Mouse (Mus musculus): ENCODE data around the gene Arap1. TPM values are rescaled to one million over a fixed set of nuclear protein-coding genes. Genes with fewer than 3 reads are reported as not detected.
A peak's percentile ranks its signal among the peaks of the same experiment; 100 is the strongest.

The Arap1 gene
- polyA plus RNA-seq, 1 experiment = 363 TPM

DNA sequence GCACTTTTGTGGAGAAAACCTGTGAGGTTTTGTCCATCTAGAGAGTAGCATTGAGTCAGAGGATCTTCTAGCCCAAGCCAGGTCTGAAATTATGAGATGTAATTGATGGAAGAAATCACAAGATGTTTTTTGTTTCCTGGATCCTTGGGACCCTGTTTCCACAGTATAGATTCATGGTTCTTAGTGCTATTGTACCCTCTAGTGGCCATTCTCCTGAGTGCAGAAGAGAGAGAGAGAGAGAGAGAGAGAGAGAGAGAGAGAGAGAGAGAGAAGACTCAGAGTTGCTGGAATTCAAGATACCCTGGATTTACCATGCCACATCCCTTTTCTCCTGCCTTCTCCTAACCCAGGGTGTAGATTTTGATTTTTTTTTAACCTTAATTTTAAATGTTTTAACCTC lies 26.3 kb downstream of the Arap1 start:
- Histone ChIP-seq H3K27ac (ENCODE audit: insufficient read depth, low read depth, low read length) (no peak overlapping the region), H3K4me1 (ENCODE audit: control insufficient read depth, insufficient read depth, low read length) (peaks cover 19% of the 10 kb centered on the region), H3K4me3 (ENCODE audit: insufficient read depth, low read length) (no peak overlapping the region)
- no peak for TF ChIP-seq POLR2A (IDR thresholded peaks at IDR 0.05; ENCODE audit: borderline replicate concordance, low read depth, low read length)
- no peak for TF ChIP-seq CTCF (IDR thresholded peaks at IDR 0.05; ENCODE audit: low read depth, low read length)

DNA sequence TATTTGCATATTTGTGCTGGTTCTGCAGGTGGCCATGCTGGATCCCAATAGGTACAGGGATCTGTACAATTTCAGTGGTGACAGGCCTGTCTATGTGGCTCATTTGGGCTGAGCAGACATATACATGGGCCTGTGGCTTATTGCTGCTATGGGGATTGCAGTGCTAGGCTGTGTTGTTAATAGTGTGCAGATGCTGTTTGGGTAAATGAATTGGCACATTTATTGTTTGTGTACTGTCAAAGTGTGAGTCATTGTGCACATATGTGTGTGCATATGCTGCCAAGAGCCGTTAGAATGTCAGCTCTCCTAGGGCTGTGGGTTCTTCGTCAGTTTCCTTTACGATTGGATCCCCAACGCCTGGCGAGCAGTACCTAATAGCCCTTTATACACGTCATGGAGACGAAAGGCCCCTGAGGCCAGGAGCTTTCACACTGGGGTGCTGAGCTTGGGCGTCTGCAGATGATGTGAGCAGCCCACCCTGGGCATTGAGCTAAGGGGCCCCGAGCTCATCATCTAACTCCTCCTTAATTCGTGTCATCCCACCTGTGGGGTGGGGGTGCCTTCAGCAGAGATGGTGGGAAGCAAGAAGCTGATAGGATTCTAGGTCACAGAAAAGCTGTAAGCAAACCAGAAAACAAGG lies 29.0 kb downstream of the Arap1 start:
- TF ChIP-seq POLR2A (IDR thresholded peaks at IDR 0.05; ENCODE audit: borderline replicate concordance, low read depth, low read length) (no peak), CTCF (IDR thresholded peaks at IDR 0.05; ENCODE audit: low read depth, low read length) (no peak)
- Histone ChIP-seq H3K4me3 (ENCODE audit: insufficient read depth, low read length) (no peak overlapping the region), H3K27ac (ENCODE audit: insufficient read depth, low read depth, low read length) (peak overlapping the region; percentile 85), H3K4me1 (ENCODE audit: control insufficient read depth, insufficient read depth, low read length) (peaks cover 32% of the 10 kb centered on the region)

DNA sequence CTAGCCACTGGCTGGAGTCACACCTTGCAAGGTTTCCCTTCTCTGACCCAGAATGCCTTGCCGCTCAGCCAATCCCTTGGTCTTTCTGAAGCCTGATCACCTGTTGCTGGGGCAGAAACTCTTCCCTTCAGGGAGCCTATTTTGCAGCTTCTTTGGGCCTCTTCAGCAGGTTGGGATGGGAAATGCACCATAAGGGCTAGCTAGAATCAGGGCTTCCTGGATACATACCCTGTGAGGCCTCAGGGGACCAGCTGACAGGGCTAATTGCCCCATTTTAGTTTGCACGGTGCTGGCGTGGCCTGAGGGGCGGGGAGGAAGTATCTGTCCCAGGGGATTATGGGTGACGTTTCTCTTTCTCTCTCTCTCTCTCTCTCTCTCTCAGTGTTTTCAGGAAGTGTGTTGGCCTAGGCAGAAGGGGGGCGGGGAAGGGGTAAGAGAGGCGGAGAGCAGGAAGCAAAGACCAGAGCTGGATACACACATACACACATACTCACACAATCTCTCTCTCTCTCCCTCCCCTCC lies 29.9 kb downstream of the Arap1 start:
- TF ChIP-seq POLR2A (IDR thresholded peaks at IDR 0.05; ENCODE audit: borderline replicate concordance, low read depth, low read length) = no peak
- TF ChIP-seq CTCF (IDR thresholded peaks at IDR 0.05; ENCODE audit: low read depth, low read length) = no peak
- Histone ChIP-seq H3K27ac (ENCODE audit: insufficient read depth, low read depth, low read length) (peak overlapping the region; percentile 88), H3K4me3 (ENCODE audit: insufficient read depth, low read length) (peak overlapping the region; percentile 63), H3K4me1 (ENCODE audit: control insufficient read depth, insufficient read depth, low read length) (peaks cover 36% of the 10 kb centered on the region)

DNA sequence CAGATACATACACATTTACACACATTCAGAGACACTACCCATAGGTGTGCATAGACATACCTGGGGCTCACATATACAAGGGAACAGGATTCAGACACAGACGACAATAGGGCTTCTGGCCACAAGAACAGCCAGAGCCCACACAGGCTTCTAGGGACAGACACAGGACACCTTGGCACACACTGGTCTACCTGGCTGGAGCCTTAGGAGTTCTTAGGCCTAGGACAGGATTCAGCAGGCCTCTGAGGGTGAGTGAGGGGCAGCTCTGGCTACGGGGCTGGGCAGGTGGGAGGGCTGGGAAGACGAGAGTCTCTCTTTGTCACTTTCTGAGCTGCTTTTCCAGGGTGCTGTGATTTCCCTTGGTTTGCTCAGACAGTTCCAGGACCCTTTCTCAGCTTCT lies 30.4 kb downstream of the Arap1 start:
- TF ChIP-seq POLR2A (IDR thresholded peaks at IDR 0.05; ENCODE audit: borderline replicate concordance, low read depth, low read length) = no peak
- no peak for TF ChIP-seq CTCF (IDR thresholded peaks at IDR 0.05; ENCODE audit: low read depth, low read length)
- Histone ChIP-seq H3K4me1 (ENCODE audit: control insufficient read depth, insufficient read depth, low read length) (peaks cover 41% of the 10 kb centered on the region), H3K27ac (ENCODE audit: insufficient read depth, low read depth, low read length) (peak overlapping the region; percentile 88), H3K4me3 (ENCODE audit: insufficient read depth, low read length) (peak overlapping the region; percentile 63)

DNA sequence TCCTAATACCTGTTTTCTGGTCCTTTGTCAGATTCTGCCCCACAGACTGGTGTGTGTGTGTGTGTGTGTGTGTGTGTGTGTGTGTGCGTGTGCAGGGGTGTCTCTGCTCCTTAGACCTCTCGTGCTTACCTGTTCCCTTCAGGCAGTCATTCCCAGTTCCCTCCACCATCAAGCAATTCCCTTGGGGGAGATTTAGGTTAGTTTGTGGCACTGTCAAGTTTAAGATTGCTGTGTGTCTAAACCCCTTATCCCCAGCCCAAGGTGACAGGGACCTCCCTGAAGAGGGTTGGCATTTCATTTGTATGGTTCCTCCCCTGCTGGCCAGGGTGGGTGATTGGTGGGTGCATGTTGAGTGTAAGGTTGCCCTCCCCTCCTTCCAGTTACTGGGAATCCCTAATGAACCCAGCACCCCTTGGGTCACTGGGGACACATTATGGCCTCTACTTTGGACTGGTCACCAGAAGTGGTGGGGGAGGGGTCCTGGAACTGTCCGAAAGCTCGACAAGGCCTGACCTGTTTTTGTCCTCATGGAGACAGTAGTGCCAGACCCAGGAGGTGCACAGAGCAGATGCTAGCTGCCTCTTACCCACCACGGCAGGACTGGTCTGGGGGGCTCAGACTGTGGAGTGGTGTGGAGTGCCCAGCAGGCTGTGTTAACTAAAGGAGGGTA lies 31.1 kb downstream of the Arap1 start:
- peaks cover 44% of the 10 kb centered on the region for H3K4me1 ChIP-seq (ENCODE audit: control insufficient read depth, insufficient read depth, low read length)
- peak overlapping the region; percentile 63 for H3K4me3 ChIP-seq (ENCODE audit: insufficient read depth, low read length)
- TF ChIP-seq POLR2A (IDR thresholded peaks at IDR 0.05; ENCODE audit: borderline replicate concordance, low read depth, low read length) = no peak
- no peak for TF ChIP-seq CTCF (IDR thresholded peaks at IDR 0.05; ENCODE audit: low read depth, low read length)
- peak overlapping the region; percentile 88 for H3K27ac ChIP-seq (ENCODE audit: insufficient read depth, low read depth, low read length)

DNA sequence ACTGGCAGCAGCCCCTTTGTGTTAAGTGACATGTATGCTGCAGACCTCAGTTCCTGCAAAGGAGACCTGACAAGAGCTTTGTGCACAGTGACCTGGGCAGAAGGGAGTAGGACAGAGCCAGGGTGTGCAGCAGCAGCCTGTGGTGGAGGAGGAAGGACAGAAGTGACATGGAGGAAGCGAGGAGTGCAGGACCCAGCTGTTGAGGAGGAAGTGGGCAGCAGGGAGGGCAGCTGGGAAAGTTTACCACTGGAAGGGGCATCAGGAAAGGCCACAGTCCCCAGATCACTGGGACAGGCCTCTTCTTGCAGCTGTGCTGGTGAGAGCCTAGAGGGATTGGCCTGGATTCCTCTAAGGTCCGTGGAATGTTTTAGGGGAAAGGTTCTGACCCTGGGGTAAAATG lies 31.9 kb downstream of the Arap1 start:
- Histone ChIP-seq H3K4me1 (ENCODE audit: control insufficient read depth, insufficient read depth, low read length) (peaks cover 52% of the 10 kb centered on the region), H3K4me3 (ENCODE audit: insufficient read depth, low read length) (peak overlapping the region; percentile 63)

DNA sequence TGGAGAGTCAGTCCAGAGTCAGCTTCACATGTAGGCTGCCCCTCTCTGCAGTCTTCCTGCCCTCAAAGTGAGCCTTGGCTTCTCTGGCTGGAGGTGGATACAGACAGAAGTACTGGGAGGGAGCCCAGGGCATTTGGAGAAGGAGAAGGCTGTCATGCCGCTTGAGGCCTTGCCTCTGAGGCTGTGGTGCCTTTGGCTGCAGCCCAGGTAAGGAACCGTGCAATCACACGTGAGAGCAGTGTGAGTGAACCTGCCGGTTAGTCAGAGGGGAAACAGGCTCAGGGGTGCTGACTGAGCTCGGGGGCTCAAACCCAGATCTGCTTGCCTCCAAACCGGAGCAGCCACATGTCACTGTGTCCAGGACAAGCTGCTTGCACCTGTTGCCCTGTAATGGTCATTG lies 33.6 kb downstream of the Arap1 start:
- Histone ChIP-seq H3K27ac (ENCODE audit: insufficient read depth, low read depth, low read length) (peak overlapping the region; percentile 97), H3K4me1 (ENCODE audit: control insufficient read depth, insufficient read depth, low read length) (peaks cover 65% of the 10 kb centered on the region)
- TF ChIP-seq CTCF (IDR thresholded peaks at IDR 0.05; ENCODE audit: low read depth, low read length) (no peak), POLR2A (IDR thresholded peaks at IDR 0.05; ENCODE audit: borderline replicate concordance, low read depth, low read length) (no peak)

More for the DNA sequence above, 31.9 kb downstream of the Arap1 start:
- peak overlapping the region; percentile 88 for H3K27ac ChIP-seq (ENCODE audit: insufficient read depth, low read depth, low read length)
- TF ChIP-seq CTCF (IDR thresholded peaks at IDR 0.05; ENCODE audit: low read depth, low read length) (no peak), POLR2A (IDR thresholded peaks at IDR 0.05; ENCODE audit: borderline replicate concordance, low read depth, low read length) (no peak)

DNA sequence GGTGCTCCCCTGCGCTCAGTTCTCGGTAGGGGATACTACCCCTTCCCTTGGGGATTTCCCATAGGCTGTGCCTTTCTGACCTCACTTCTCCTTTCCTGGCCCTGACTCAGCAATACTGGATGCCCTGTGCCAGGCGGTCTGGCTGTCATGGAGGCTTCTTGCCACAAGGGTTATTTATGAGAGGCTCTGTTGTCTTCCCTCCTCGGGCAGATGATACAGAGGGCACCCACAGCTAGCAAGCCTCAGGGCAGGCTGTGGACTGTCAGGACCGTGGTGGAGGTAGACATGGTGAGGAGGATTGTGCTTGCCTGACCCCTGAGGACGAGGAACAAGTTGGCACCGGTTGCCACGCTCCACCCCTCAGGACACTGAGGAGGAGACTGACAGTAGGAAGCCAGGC lies 34.5 kb downstream of the Arap1 start:
- peak overlapping the region; percentile 51 for H3K4me3 ChIP-seq (ENCODE audit: insufficient read depth, low read length)

More for the DNA sequence above, 33.6 kb downstream of the Arap1 start:
- H3K4me3 ChIP-seq (ENCODE audit: insufficient read depth, low read length) = no peak overlapping the region

DNA sequence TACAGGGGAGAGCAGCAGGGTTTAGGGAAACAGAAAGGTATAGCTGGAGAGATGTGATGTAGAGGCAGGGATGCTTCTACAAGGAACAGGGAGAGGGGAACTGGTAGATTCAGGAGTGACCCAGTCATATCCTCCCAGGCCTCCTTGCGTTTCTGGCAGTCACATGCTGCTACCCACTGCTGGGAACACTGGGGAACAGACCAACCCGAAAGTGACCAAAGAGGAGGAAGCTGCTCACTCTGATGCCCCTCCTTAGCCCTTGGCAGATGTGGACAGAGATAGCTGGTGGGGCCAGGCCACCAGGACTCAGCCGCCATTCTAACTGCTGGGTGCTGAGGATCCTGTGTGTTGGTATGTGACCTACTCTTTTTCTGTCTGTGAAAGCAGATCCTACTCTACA lies 35.9 kb downstream of the Arap1 start:
- TF ChIP-seq POLR2A (IDR thresholded peaks at IDR 0.05; ENCODE audit: borderline replicate concordance, low read depth, low read length) = no peak
- no peak for TF ChIP-seq CTCF (IDR thresholded peaks at IDR 0.05; ENCODE audit: low read depth, low read length)
- Histone ChIP-seq H3K4me1 (ENCODE audit: control insufficient read depth, insufficient read depth, low read length) (peaks cover 57% of the 10 kb centered on the region), H3K4me3 (ENCODE audit: insufficient read depth, low read length) (peak overlapping the region; percentile 31), H3K27ac (ENCODE audit: insufficient read depth, low read depth, low read length) (peak overlapping the region; percentile 97)

More for the DNA sequence above, 34.5 kb downstream of the Arap1 start:
- Histone ChIP-seq H3K4me1 (ENCODE audit: control insufficient read depth, insufficient read depth, low read length) (peaks cover 56% of the 10 kb centered on the region), H3K27ac (ENCODE audit: insufficient read depth, low read depth, low read length) (peak overlapping the region; percentile 97)
- TF ChIP-seq POLR2A (IDR thresholded peaks at IDR 0.05; ENCODE audit: borderline replicate concordance, low read depth, low read length) = no peak
- TF ChIP-seq CTCF (IDR thresholded peaks at IDR 0.05; ENCODE audit: low read depth, low read length) = no peak

DNA sequence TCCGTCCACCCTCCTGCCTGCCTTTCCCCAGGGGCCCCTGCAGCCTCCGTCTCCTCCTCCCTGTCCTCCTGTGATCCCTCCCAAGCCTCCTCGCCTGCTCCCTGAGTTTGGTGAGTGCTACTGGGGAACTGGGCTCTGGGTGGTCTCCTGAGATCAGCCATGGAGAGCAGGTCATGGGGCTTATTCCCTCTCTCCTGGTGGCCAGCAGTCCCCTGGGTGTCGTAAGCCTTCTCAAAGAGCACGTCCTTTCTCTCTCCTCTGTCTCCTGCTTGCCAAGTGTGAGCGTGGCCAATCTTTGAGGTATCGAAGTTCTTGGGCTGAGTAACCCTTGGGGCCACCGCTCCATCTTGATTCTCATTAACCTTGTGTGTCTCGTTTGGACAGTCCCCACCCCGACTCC lies 37.1 kb downstream of the Arap1 start:
- peak overlapping the region; percentile 3; the same call in 1 of the 2 replicates for H3K4me3 ChIP-seq (ENCODE audit: insufficient read depth, low read length)
- H3K4me1 ChIP-seq (ENCODE audit: control insufficient read depth, insufficient read depth, low read length) = peaks cover 56% of the 10 kb centered on the region
- TF ChIP-seq POLR2A (IDR thresholded peaks at IDR 0.05; ENCODE audit: borderline replicate concordance, low read depth, low read length) = no peak
- TF ChIP-seq CTCF (IDR thresholded peaks at IDR 0.05; ENCODE audit: low read depth, low read length) = no peak
- H3K27ac ChIP-seq (ENCODE audit: insufficient read depth, low read depth, low read length) = peak overlapping the region; percentile 87

Data from bone marrow macrophage, adult 2 months (primary cell).